Mouse (Mus musculus) stomach, embryonic 14.5 days (tissue): Measurements from ENCODE around the gene Tenm4. TPM values are rescaled to one million over a fixed set of nuclear protein-coding genes. Genes with fewer than 3 reads are reported as not detected.

Experiments
- ATAC-seq: fragments of 200-750 bp; cut with Nextera tagmentation; 2 replicates; pipeline ENCODE4 v1.8.0; 2017; ENCODE audit warnings: low read depth, moderate TSS enrichment; ENCODE audit not compliant: insufficient number of reproducible peaks, insufficient read depth, low FRiP score
- H3K27ac ChIP-seq: fragments of 300-500 bp; sonication (generic); 2 replicates; pipeline ENCODE4 v1.5.1; 2014; ENCODE audit warnings: mild to moderate bottlenecking, low read length, moderate library complexity, mixed read lengths
- H3K27me3 ChIP-seq: fragments of 300-500 bp; sonication (generic); 2 replicates; pipeline ENCODE4 v1.6.1; 2014; ENCODE audit warnings: low read length, control low read depth, mixed read lengths; ENCODE audit not compliant: control insufficient read depth, insufficient read depth
- H3K36me3 ChIP-seq: fragments of 300-500 bp; sonication (generic); 2 replicates; pipeline ENCODE4 v1.6.1; 2014; ENCODE audit warnings: mild to moderate bottlenecking, control low read depth, low read length, moderate library complexity, mixed read lengths; ENCODE audit not compliant: control insufficient read depth, insufficient read depth
- H3K4me1 ChIP-seq: fragments of 300-500 bp; sonication (generic); 2 replicates; pipeline ENCODE4 v1.6.1; 2014; ENCODE audit warnings: low read length, control low read depth, mixed read lengths; ENCODE audit not compliant: control insufficient read depth, insufficient read depth
- H3K4me2 ChIP-seq: fragments of 300-500 bp; sonication (generic); replicated peaks from 2 replicates; pipeline ENCODE4 v1.6.1; 2014; ENCODE audit warnings: low read depth, low read length, control low read depth
- H3K4me3 ChIP-seq: fragments of 300-500 bp; sonication (generic); 2 replicates; pipeline ENCODE4 v1.5.1; 2014; ENCODE audit warnings: low read depth, low read length, control low read depth
- H3K9ac ChIP-seq: fragments of 300-500 bp; sonication (generic); replicated peaks from 2 replicates; pipeline ENCODE4 v1.6.1; 2014; ENCODE audit warnings: low read depth, mild to moderate bottlenecking, control low read depth, low read length, moderate library complexity, mixed read lengths
- H3K9me3 ChIP-seq: fragments of 300-500 bp; sonication (generic); 2 replicates; pipeline ENCODE4 v1.6.1; 2016; ENCODE audit warnings: low read depth, low read length, control low read depth; ENCODE audit not compliant: control insufficient read depth
- WGBS: fragments of 180-500 bp; shearing (Covaris S2); extraction: QIAGEN DNeasy Blood & Tissue Kit; methylation state at CpG from one replicate; pipeline ENCODE4 v1.1.7; 2014; 5-methylcytosine and 5-hydroxymethylcytosine counted together
- polyA plus RNA-seq: library from polyadenylated mRNA; unstranded; fragments of >200 nt; fragmentation: Nextera tagmentation; extraction: Ambion mirVana; gene quantifications from 2 replicates; pipeline ENCODE4 v1.2.1, GENCODE M21; 2014

Tenm4 gene
- polyA plus RNA-seq, 1 experiment from 2014 or later: 28.8 TPM

DNA sequence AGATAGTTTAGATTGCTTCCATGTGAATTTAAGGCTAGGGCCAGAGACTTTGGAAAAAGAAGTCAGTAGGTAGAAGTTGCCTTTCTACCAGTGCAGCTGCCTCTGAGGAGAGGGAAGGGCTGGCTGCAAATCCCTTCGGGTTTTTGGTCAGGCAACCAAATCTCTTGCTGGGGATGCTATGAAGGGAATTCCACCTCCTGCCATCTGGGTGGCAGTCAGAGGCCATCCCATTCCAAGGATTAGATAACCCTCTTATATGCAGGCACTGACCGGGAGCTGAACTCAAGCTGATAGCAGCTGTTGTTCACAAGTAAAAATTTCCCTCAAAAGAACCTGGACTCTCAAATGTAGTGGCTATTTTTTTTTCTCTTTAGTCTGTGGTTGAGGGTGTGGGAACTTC, 132.9 kb downstream of the Tenm4 start:
- Histone ChIP-seq H3K4me3 (no peak overlapping the region), H3K4me2 (no peak overlapping the region), H3K4me1 (no peaks in the 10 kb centered on the region), H3K36me3 (no peaks in the 10 kb centered on the region), H3K27ac (no peak overlapping the region), H3K27me3 (no peaks in the 10 kb centered on the region), H3K9ac (no peak overlapping the region), H3K9me3 (no peaks in the 10 kb centered on the region)
- WGBS: 36% methylated on average over 2 of the region's 2 CpGs
- ATAC-seq: no peak

DNA sequence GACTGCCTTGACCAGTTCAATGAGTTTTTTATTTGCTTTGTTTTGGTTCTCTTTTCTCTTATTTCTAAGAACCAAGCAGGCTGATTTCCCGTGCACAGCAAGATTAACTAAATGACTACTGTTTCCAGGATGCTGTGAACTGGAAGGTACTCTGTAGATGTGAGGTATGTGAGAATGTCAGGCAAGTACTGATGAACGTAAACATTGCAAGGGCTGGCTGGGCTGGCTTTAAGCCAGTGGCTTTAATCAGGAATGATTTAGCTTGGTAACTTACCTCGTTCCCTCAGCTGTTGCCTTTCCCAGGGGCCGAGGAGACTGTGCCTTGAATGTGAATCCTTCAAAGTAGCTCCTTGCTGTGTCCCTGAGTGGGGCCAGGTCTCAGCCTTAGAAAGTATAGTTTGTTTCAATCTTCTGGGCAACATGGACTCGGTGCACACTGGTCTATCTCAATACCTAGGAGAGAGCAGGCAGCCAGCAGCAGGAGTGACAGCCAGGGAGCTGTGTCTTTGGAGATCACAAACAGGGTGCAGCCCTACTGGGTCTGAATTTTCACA, 134.4 kb downstream of the Tenm4 start:
- H3K9me3 ChIP-seq: no peaks in the 10 kb centered on the region
- H3K9ac ChIP-seq: no peak overlapping the region
- H3K4me3 ChIP-seq: no peak overlapping the region
- H3K4me2 ChIP-seq: no peak overlapping the region
- ATAC-seq: no peak; the same call in 1 of the 2 replicates
- 30% methylated on average over 5 of the region's 5 CpGs for WGBS
- H3K4me1 ChIP-seq: no peaks in the 10 kb centered on the region
- no peak overlapping the region for H3K27ac ChIP-seq
- H3K36me3 ChIP-seq: no peaks in the 10 kb centered on the region
- no peaks in the 10 kb centered on the region for H3K27me3 ChIP-seq

DNA sequence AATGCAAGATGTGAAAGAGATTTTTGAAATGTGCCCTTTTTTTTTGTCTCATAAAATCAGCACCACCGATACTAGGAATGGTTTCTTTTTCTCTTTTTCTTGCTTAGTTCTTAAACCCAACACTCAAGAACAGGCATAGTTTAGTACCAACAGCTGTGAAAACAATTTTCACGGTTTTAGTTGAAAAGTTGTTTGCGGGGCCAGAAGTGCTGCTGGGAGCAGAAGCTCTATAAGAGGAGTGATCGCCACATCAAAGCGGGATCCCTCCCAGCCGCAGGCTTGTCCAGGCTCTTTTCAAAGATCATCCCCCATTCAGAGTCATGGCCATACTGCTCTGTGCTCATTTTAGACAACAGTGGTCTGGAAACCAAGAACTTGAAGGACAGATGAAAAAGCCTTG, 137.1 kb downstream of the Tenm4 start:
- Histone ChIP-seq H3K4me1 (no peaks in the 10 kb centered on the region), H3K4me3 (no peak overlapping the region), H3K27ac (no peak overlapping the region), H3K36me3 (no peaks in the 10 kb centered on the region), H3K9me3 (no peaks in the 10 kb centered on the region), H3K9ac (no peak overlapping the region), H3K27me3 (no peaks in the 10 kb centered on the region), H3K4me2 (no peak overlapping the region)
- ATAC-seq: no peak
- WGBS: 76% methylated on average over 6 of the region's 6 CpGs

- Histone ChIP-seq H3K9me3 (no peaks in the 10 kb centered on the region), H3K27me3 (no peaks in the 10 kb centered on the region), H3K27ac (no peak overlapping the region), H3K4me1 (no peaks in the 10 kb centered on the region), H3K36me3 (no peaks in the 10 kb centered on the region), H3K4me3 (no peak overlapping the region), H3K9ac (no peak overlapping the region), H3K4me2 (no peak overlapping the region)
- ATAC-seq: no peak
- 83% methylated on average over 4 of the region's 4 CpGs for WGBS
These were observed 158.3 kb downstream of the Tenm4 start for GRCm38 (mm10) chr7:96329343-96329742.

GRCm38 (mm10) chr7:96331186-96331585, 160.1 kb downstream of the Tenm4 start:
- Histone ChIP-seq H3K9ac (no peak overlapping the region), H3K4me1 (no peaks in the 10 kb centered on the region), H3K4me3 (no peak overlapping the region), H3K27ac (no peak overlapping the region), H3K36me3 (no peaks in the 10 kb centered on the region), H3K9me3 (no peaks in the 10 kb centered on the region), H3K27me3 (no peaks in the 10 kb centered on the region), H3K4me2 (no peak overlapping the region)
- no peak for ATAC-seq
- WGBS: 58% methylated on average over 1 of the region's 1 CpGs

GRCm38 (mm10) chr7:96334361-96334760, 163.3 kb downstream of the Tenm4 start:
- Histone ChIP-seq H3K4me1 (no peaks in the 10 kb centered on the region), H3K4me3 (no peak overlapping the region), H3K27me3 (no peaks in the 10 kb centered on the region), H3K27ac (no peak overlapping the region), H3K4me2 (no peak overlapping the region), H3K9me3 (no peaks in the 10 kb centered on the region), H3K36me3 (no peaks in the 10 kb centered on the region), H3K9ac (no peak overlapping the region)
- 33% methylated on average over 2 of the region's 2 CpGs for WGBS
- no peak for ATAC-seq

- no peaks in the 10 kb centered on the region for H3K4me1 ChIP-seq
- H3K4me2 ChIP-seq: no peak overlapping the region
- H3K9ac ChIP-seq: no peak overlapping the region
- H3K27me3 ChIP-seq: no peaks in the 10 kb centered on the region
- ATAC-seq: no peak
- no peaks in the 10 kb centered on the region for H3K9me3 ChIP-seq
- no peak overlapping the region for H3K27ac ChIP-seq
- no peaks in the 10 kb centered on the region for H3K36me3 ChIP-seq
- no peak overlapping the region for H3K4me3 ChIP-seq
These were observed 165.3 kb downstream of the Tenm4 start for GRCm38 (mm10) chr7:96336376-96336775.

- no peak overlapping the region for H3K27ac ChIP-seq
- ATAC-seq: no peak
- WGBS: 39% methylated on average over 5 of the region's 5 CpGs
- no peak overlapping the region for H3K4me2 ChIP-seq
- H3K9ac ChIP-seq: no peak overlapping the region
- no peaks in the 10 kb centered on the region for H3K4me1 ChIP-seq
- no peaks in the 10 kb centered on the region for H3K36me3 ChIP-seq
- H3K27me3 ChIP-seq: no peaks in the 10 kb centered on the region
- no peaks in the 10 kb centered on the region for H3K9me3 ChIP-seq
- no peak overlapping the region for H3K4me3 ChIP-seq
These were observed 169.8 kb downstream of the Tenm4 start for GRCm38 (mm10) chr7:96340826-96341225.

DNA sequence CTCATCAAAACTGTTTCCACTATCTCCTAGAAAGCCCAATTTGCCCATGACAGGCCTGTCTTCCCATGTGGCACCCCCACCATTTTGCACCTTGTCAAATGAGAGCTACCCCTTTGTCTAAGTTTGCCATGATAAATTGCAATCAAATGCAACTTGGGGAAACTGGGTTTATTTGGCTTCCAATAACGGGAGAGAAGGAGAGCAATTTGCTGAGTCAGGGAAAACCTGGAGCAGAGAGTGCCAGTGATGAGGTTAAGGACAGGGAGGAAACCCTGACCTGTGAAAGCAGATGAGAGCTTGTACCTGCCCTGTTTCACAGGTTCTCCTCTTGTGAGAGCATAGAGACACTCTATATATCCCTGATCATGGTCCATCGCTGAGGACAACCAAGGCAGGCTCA, 170.4 kb downstream of the Tenm4 start:
- no peak overlapping the region for H3K4me3 ChIP-seq
- H3K27ac ChIP-seq: no peak overlapping the region
- no peaks in the 10 kb centered on the region for H3K9me3 ChIP-seq
- no peak overlapping the region for H3K4me2 ChIP-seq
- ATAC-seq: no peak
- WGBS: 68% methylated on average over 2 of the region's 2 CpGs
- H3K4me1 ChIP-seq: no peaks in the 10 kb centered on the region
- no peaks in the 10 kb centered on the region for H3K27me3 ChIP-seq
- no peaks in the 10 kb centered on the region for H3K36me3 ChIP-seq
- no peak overlapping the region for H3K9ac ChIP-seq
